Mouse (Mus musculus): ENCODE data around the gene Dusp12. TPM values are rescaled to one million over a fixed set of nuclear protein-coding genes. Genes with fewer than 3 reads are reported as not detected.

Dusp12 gene
- polyA plus RNA-seq, 1 experiment, result 45.9 TPM

DNA sequence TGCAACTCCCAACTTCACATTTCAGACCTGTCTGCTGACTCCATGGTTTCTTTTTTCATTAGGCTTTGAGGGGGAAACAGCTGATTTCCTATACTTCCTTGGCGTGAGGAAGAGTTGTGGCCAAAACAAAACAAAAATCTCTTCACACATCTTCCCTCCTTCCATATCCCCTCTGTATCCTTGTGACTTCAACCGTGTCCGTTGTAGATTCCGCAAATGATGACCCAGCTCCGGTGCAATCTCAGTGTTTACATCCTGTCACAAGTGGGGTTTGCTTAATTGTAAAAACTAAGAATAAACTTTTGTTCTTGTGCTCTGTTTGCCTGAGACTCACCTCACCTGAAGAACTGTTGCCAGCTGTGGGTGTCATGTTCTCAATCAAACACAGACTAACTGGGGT, 18.1 kb upstream of the Dusp12 start:
- Histone ChIP-seq H3K9ac (ENCODE audit: low read depth, poor library complexity, severe bottlenecking) (no peak overlapping the region), H3K27me3 (ENCODE audit: control insufficient read depth, insufficient read depth, low read length, poor library complexity, severe bottlenecking) (no peaks in the 10 kb centered on the region)
- no peak for TF ChIP-seq POLR2A (IDR thresholded peaks at IDR 0.05; ENCODE audit: insufficient read depth, low read length)
- no peak for TF ChIP-seq EP300 (IDR thresholded peaks at IDR 0.05; ENCODE audit: insufficient read depth, low read depth, low read length)
- TF ChIP-seq CTCF (IDR thresholded peaks at IDR 0.05; ENCODE audit: low read depth, low read length), result no peak

GRCm38 (mm10) chr1:170901536-170902238, 16.3 kb upstream of the Dusp12 start:
- TF ChIP-seq CTCF (IDR thresholded peaks at IDR 0.05; ENCODE audit: low read depth, low read length) (peak; percentile 75), POLR2A (IDR thresholded peaks at IDR 0.05; ENCODE audit: insufficient read depth, low read length) (no peak)
- Histone ChIP-seq H3K27ac (ENCODE audit: insufficient read depth, low read length) (no peak overlapping the region), H3K9ac (ENCODE audit: low read depth, poor library complexity, severe bottlenecking) (no peak overlapping the region; the same call in 1 of the 2 replicates), H3K4me1 (ENCODE audit: control insufficient read depth, insufficient read depth, low read length) (no peaks in the 10 kb centered on the region), H3K4me3 (ENCODE audit: low read depth, low read length) (no peak overlapping the region), H3K36me3 (ENCODE audit: control insufficient read depth, insufficient read depth, low read length, poor library complexity, severe bottlenecking) (no peaks in the 10 kb centered on the region), H3K27me3 (ENCODE audit: control insufficient read depth, insufficient read depth, low read length, poor library complexity, severe bottlenecking) (no peaks in the 10 kb centered on the region), H3K9me3 (replicated peaks; ENCODE audit: control insufficient read depth, insufficient read depth, low read length, poor library complexity, severe bottlenecking) (no peaks in the 10 kb centered on the region)

More for the DNA sequence above, 18.1 kb upstream of the Dusp12 start:
- Histone ChIP-seq H3K27ac (ENCODE audit: insufficient read depth, low read length) (no peak overlapping the region), H3K9me3 (replicated peaks; ENCODE audit: control insufficient read depth, insufficient read depth, low read length, poor library complexity, severe bottlenecking) (no peaks in the 10 kb centered on the region), H3K4me3 (ENCODE audit: low read depth, low read length) (no peak overlapping the region), H3K36me3 (ENCODE audit: control insufficient read depth, insufficient read depth, low read length, poor library complexity, severe bottlenecking) (no peaks in the 10 kb centered on the region), H3K4me1 (ENCODE audit: control insufficient read depth, insufficient read depth, low read length) (no peaks in the 10 kb centered on the region)

DNA sequence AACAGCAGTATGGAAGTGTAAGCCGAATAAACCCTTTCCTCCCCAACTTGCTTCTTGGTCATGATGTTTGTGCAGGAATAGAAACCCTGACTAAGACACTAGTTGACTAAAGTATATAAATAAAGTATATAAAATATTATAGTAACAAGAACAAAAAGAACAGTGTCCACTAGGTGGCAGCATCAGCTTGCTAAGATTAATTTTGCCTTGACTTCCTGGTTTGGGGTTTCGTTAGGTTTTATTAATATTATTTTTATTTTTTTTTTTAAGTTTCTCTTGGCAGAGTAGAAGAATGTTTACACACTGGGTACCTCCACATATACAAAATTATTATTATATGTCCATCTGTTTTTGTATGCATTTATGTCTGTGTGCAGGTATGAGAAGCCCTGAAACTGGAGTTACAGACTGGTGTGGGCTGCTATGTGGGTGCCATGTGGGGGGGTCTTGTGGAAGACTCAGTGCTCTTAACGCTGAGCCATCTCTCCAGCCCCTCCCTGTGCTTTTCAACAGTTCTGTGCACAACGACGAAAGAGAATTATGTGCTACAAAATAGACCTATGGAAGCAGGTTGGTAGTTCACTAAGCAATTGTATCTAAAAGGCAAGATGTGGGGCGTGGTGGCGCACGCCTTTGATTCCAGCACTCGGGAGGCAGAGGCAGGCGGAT, 15.6 kb upstream of the Dusp12 start:
- Histone ChIP-seq H3K9ac (ENCODE audit: low read depth, poor library complexity, severe bottlenecking) (no peak overlapping the region), H3K27me3 (ENCODE audit: control insufficient read depth, insufficient read depth, low read length, poor library complexity, severe bottlenecking) (no peaks in the 10 kb centered on the region), H3K27ac (ENCODE audit: insufficient read depth, low read length) (no peak overlapping the region), H3K36me3 (ENCODE audit: control insufficient read depth, insufficient read depth, low read length, poor library complexity, severe bottlenecking) (no peaks in the 10 kb centered on the region), H3K4me3 (ENCODE audit: low read depth, low read length) (peak overlapping the region; percentile 18; the same call in 1 of the 2 replicates), H3K9me3 (replicated peaks; ENCODE audit: control insufficient read depth, insufficient read depth, low read length, poor library complexity, severe bottlenecking) (no peaks in the 10 kb centered on the region), H3K4me1 (ENCODE audit: control insufficient read depth, insufficient read depth, low read length) (no peaks in the 10 kb centered on the region)
- TF ChIP-seq CTCF (IDR thresholded peaks at IDR 0.05; ENCODE audit: low read depth, low read length) (no peak), EP300 (IDR thresholded peaks at IDR 0.05; ENCODE audit: insufficient read depth, low read depth, low read length) (no peak), POLR2A (IDR thresholded peaks at IDR 0.05; ENCODE audit: insufficient read depth, low read length) (no peak)

- no peak overlapping the region for H3K4me3 ChIP-seq (ENCODE audit: low read depth, low read length)
- no peak overlapping the region for H3K27ac ChIP-seq (ENCODE audit: insufficient read depth, low read length)
- no peaks in the 10 kb centered on the region for H3K36me3 ChIP-seq (ENCODE audit: control insufficient read depth, insufficient read depth, low read length, poor library complexity, severe bottlenecking)
- H3K4me1 ChIP-seq (ENCODE audit: control insufficient read depth, insufficient read depth, low read length), result peaks cover 1% of the 10 kb centered on the region
- TF ChIP-seq EP300 (IDR thresholded peaks at IDR 0.05; ENCODE audit: insufficient read depth, low read depth, low read length), result no peak
- TF ChIP-seq POLR2A (IDR thresholded peaks at IDR 0.05; ENCODE audit: insufficient read depth, low read length), result no peak
- no peak for TF ChIP-seq CTCF (IDR thresholded peaks at IDR 0.05; ENCODE audit: low read depth, low read length)
- no peaks in the 10 kb centered on the region for H3K9me3 ChIP-seq (replicated peaks; ENCODE audit: control insufficient read depth, insufficient read depth, low read length, poor library complexity, severe bottlenecking)
- no peak overlapping the region for H3K9ac ChIP-seq (ENCODE audit: low read depth, poor library complexity, severe bottlenecking)
- H3K27me3 ChIP-seq (ENCODE audit: control insufficient read depth, insufficient read depth, low read length, poor library complexity, severe bottlenecking), result no peaks in the 10 kb centered on the region
These were observed 13.2 kb upstream of the Dusp12 start for GRCm38 (mm10) chr1:170898413-170899075.

- Histone ChIP-seq H3K9ac (ENCODE audit: low read depth, poor library complexity, severe bottlenecking) (no peak overlapping the region), H3K27me3 (ENCODE audit: control insufficient read depth, insufficient read depth, low read length, poor library complexity, severe bottlenecking) (no peaks in the 10 kb centered on the region), H3K4me3 (ENCODE audit: low read depth, low read length) (no peak overlapping the region), H3K4me1 (ENCODE audit: control insufficient read depth, insufficient read depth, low read length) (peaks cover 1% of the 10 kb centered on the region), H3K27ac (ENCODE audit: insufficient read depth, low read length) (peak overlapping the region; percentile 68), H3K36me3 (ENCODE audit: control insufficient read depth, insufficient read depth, low read length, poor library complexity, severe bottlenecking) (no peaks in the 10 kb centered on the region), H3K9me3 (replicated peaks; ENCODE audit: control insufficient read depth, insufficient read depth, low read length, poor library complexity, severe bottlenecking) (no peaks in the 10 kb centered on the region)
- TF ChIP-seq POLR2A (IDR thresholded peaks at IDR 0.05; ENCODE audit: insufficient read depth, low read length) (no peak), CTCF (IDR thresholded peaks at IDR 0.05; ENCODE audit: low read depth, low read length) (no peak), EP300 (IDR thresholded peaks at IDR 0.05; ENCODE audit: insufficient read depth, low read depth, low read length) (no peak)
These were observed 11.4 kb upstream of the Dusp12 start for GRCm38 (mm10) chr1:170896651-170897281.
